Mouse (Mus musculus) hindbrain, embryonic 11.5 days (tissue): Measurements from ENCODE around the gene Ccer2. TPM values are rescaled to one million over a fixed set of nuclear protein-coding genes. Genes with fewer than 3 reads are reported as not detected.

Source experiments
- ATAC-seq: fragments of 200-750 bp; cut with Nextera tagmentation; 2 replicates; pipeline ENCODE4 v1.8.0; 2017; ENCODE audit warnings: mild to moderate bottlenecking, moderate TSS enrichment, moderate library complexity; ENCODE audit not compliant: low FRiP score
- DNase-seq: peaks from one replicate; pipeline ENCODE4 v3.0.0-alpha.2; 2015; ENCODE audit warnings: low spot score
- H3K27ac ChIP-seq: fragments of 300-500 bp; sonication (generic); 2 replicates; pipeline ENCODE4 v1.5.1; 2014; ENCODE audit warnings: mild to moderate bottlenecking, low read depth, low read length
- H3K27me3 ChIP-seq: fragments of 300-500 bp; sonication (generic); 2 replicates; pipeline ENCODE4 v1.6.1; 2014; ENCODE audit warnings: mild to moderate bottlenecking, low read length, moderate library complexity, mixed read lengths; ENCODE audit not compliant: control insufficient read depth, insufficient read depth
- H3K36me3 ChIP-seq: fragments of 300-500 bp; sonication (generic); 2 replicates; pipeline ENCODE4 v1.6.1; 2014; ENCODE audit warnings: mild to moderate bottlenecking, low read length, moderate library complexity, mixed read lengths; ENCODE audit not compliant: control insufficient read depth, insufficient read depth
- H3K4me1 ChIP-seq: fragments of 300-500 bp; sonication (generic); replicated peaks from 2 replicates; pipeline ENCODE4 v1.6.1; 2014; ENCODE audit warnings: low read length, mixed read lengths; ENCODE audit not compliant: control insufficient read depth, insufficient read depth
- H3K4me2 ChIP-seq: fragments of 300-500 bp; sonication (generic); replicated peaks from 2 replicates; pipeline ENCODE4 v1.6.1; 2014; ENCODE audit warnings: mild to moderate bottlenecking, low read depth, low read length
- H3K4me3 ChIP-seq: fragments of 300-500 bp; sonication (generic); 2 replicates; pipeline ENCODE4 v1.5.1; 2014; ENCODE audit warnings: low read depth, low read length
- H3K9ac ChIP-seq: fragments of 300-500 bp; sonication (generic); 2 replicates; pipeline ENCODE4 v1.6.1; 2014; ENCODE audit warnings: low read depth, low read length
- H3K9me3 ChIP-seq: fragments of 300-500 bp; sonication (generic); 2 replicates; pipeline ENCODE4 v1.6.1; 2016; ENCODE audit warnings: low read length; ENCODE audit not compliant: control insufficient read depth
- WGBS: fragments of 180-500 bp; shearing (Covaris S2); extraction: QIAGEN DNeasy Blood & Tissue Kit; methylation state at CpG from one replicate; pipeline ENCODE4 v1.1.7; 2014; 5-methylcytosine and 5-hydroxymethylcytosine counted together
- polyA plus RNA-seq: library from polyadenylated mRNA; unstranded; fragments of >200 nt; fragmentation: Nextera tagmentation; extraction: Ambion mirVana; gene quantifications from 2 replicates; pipeline ENCODE4 v1.2.1, GENCODE M21; 2014

The Ccer2 gene
- polyA plus RNA-seq, 1 experiment from 2014 or later: 0.97 TPM

DNA sequence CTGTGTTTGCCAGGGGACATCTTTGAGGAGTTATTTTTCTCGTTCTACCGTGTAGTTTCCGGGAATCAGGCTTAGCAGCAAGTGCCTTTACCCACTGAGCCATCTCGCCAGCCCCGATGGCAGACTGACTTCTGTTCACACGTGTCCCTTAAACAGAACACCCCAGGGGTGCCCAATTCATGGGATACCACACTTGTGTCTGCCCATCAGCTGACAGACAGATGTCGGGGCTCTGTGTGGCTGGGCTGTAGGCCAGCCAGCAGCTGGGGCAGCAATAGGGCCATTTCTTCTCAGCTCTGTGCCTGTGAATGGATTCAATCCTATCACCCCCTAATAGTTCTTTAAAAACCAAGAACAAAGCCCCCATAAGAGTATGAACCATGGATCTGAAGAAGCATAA is 19.2 kb downstream of the Ccer2 start:
- H3K4me1 ChIP-seq: no peaks in the 10 kb centered on the region
- no peak overlapping the region for H3K27ac ChIP-seq
- no peak overlapping the region for H3K4me2 ChIP-seq
- 87% methylated on average over 7 of the region's 7 CpGs for WGBS
- ATAC-seq: no peak
- no peaks in the 10 kb centered on the region for H3K9me3 ChIP-seq
- DNase-seq: no peak
- H3K36me3 ChIP-seq: peaks cover 5% of the 10 kb centered on the region; the same call in 1 of the 2 replicates
- H3K27me3 ChIP-seq: no peaks in the 10 kb centered on the region
- H3K9ac ChIP-seq: no peak overlapping the region
- no peak overlapping the region for H3K4me3 ChIP-seq

DNA sequence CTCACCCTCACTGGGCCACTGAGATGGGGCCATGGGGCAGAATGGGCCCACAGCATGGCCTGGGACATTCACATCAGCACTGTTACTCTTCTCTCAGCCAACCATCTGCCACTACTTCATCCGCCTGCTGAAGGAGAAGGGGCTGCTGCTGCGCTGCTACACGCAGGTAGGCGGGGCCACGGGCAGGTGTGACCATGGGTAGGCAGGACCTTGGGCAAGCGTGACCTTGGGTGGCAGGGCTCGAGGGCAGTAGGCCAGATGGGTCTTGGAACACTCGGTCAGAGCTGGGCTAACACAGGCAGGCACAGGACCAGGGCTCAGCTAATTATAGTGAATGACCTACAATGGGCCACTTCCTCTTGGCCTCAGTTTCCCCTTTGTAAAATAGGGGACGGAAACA is 22.9 kb downstream of the Ccer2 start:
- H3K4me3 ChIP-seq: no peak overlapping the region
- H3K9ac ChIP-seq: no peak overlapping the region
- peaks cover 2% of the 10 kb centered on the region; the same call in 1 of the 2 replicates for H3K4me1 ChIP-seq
- H3K27me3 ChIP-seq: no peaks in the 10 kb centered on the region
- H3K9me3 ChIP-seq: no peaks in the 10 kb centered on the region
- DNase-seq (no peak), ATAC-seq (no peak)
- no peak overlapping the region for H3K4me2 ChIP-seq
- peaks cover 5% of the 10 kb centered on the region; the same call in 1 of the 2 replicates for H3K36me3 ChIP-seq
- WGBS: 82% methylated on average over 9 of the region's 9 CpGs
- no peak overlapping the region for H3K27ac ChIP-seq

DNA sequence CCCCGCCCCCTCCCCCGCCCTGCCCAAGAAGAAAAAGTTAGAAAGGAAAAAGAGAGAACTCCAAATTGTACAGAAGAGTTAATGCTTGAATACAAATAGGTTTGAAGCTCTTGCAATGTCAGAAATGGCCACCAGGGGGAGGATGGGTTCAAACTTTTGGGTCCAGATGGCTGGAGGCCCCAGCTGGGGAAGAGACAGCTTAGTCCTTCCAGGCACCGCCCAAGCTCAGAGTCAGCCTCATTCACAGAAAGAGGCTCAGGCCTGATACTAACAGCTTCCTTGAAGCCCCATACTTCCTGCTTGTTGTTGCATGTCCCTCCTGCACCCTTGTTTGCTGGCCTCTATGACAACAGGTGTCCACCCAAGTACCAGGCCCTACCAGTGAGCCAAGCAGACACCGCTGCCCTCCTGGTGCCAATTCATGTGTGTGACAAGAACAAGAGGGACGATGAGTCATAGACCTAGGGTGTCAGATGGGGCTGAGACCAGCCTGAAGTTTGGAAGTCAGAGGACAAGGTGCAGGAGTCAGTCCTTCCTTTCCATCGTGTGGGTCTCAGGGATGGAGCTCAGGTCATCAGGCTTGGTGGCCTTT is 24.2 kb downstream of the Ccer2 start:
- DNase-seq: peak; percentile 95
- Histone ChIP-seq H3K4me3 (no peak overlapping the region), H3K4me2 (no peak overlapping the region), H3K36me3 (no peaks in the 10 kb centered on the region), H3K27me3 (no peaks in the 10 kb centered on the region), H3K4me1 (peaks cover 2% of the 10 kb centered on the region; the same call in 1 of the 2 replicates), H3K27ac (no peak overlapping the region), H3K9me3 (no peaks in the 10 kb centered on the region), H3K9ac (no peak overlapping the region)
- peak; percentile 59 for ATAC-seq
- 47% methylated on average over 6 of the region's 6 CpGs for WGBS

DNA sequence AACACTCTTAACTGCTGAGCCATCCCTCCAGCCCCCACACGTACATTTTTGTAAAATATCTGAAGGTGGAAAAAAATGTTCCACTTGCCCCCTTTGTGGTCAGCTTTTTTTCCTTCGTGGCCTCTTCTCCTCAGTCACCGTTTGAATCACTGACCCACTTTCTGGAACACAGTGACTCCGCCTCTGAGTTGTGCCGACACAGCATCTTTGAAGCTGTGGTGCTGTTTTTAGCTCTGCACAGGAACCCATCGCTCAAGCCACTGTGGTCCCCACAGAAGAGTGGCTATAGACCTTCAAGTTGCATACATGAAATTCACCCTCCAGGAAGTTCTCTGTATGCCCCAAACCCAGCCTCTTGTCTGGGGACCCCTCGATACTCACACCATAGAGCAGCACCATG is 24.9 kb downstream of the Ccer2 start:
- Histone ChIP-seq H3K4me3 (no peak overlapping the region), H3K4me1 (peaks cover 2% of the 10 kb centered on the region; the same call in 1 of the 2 replicates), H3K9ac (no peak overlapping the region), H3K27me3 (no peaks in the 10 kb centered on the region), H3K27ac (no peak overlapping the region), H3K9me3 (no peaks in the 10 kb centered on the region), H3K36me3 (no peaks in the 10 kb centered on the region), H3K4me2 (no peak overlapping the region)
- no peak for ATAC-seq
- WGBS: 85% methylated on average over 7 of the region's 7 CpGs
- no peak for DNase-seq

DNA sequence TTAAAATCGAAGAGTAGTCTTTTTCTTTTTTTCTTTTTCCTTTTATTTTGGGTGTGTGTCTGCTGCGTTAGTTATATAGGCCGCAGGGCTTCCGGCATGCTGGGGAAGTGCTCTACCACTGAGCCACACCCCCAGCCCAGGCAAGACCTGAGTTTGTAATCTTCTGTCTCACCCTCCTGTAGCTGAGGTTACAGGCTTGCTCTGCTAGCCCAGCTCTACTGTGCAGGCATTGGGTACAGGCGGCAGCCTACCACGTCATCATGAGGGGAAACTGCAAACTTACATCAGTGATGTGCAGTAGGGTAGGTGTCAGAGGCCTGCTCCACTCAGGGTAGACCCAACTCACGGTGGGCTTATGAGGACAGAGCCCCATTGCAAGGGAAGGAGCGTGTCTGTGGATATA is 25.3 kb downstream of the Ccer2 start:
- Histone ChIP-seq H3K9me3 (no peaks in the 10 kb centered on the region), H3K4me2 (no peak overlapping the region), H3K4me1 (peaks cover 2% of the 10 kb centered on the region; the same call in 1 of the 2 replicates), H3K4me3 (no peak overlapping the region), H3K9ac (no peak overlapping the region), H3K27ac (no peak overlapping the region), H3K27me3 (no peaks in the 10 kb centered on the region), H3K36me3 (no peaks in the 10 kb centered on the region)
- ATAC-seq (no peak), DNase-seq (no peak)
- WGBS: 86% methylated on average over 8 of the region's 8 CpGs

DNA sequence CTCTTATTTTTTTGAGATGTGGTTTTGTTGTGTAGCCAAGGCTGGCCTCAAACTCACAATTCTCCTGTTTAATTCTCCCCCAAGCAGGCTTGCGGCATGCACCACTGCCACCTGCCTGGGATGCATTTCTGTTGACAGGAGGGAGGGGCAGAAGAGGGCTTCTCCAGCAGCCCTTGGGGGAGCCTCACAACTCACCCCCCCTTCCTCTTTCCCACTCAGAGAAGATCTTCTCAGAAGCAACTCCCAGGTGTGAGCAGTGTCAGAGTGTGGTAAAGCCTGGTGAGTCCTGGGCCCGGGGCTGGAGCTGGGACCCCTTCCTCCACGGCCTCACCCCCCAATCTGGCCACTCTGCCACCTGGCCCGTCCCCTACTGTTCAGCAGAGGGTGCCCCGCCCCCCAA is 29.2 kb downstream of the Ccer2 start:
- Histone ChIP-seq H3K9ac (no peak overlapping the region), H3K4me2 (no peak overlapping the region), H3K4me1 (peaks cover 2% of the 10 kb centered on the region; the same call in 1 of the 2 replicates), H3K9me3 (no peaks in the 10 kb centered on the region), H3K27me3 (no peaks in the 10 kb centered on the region), H3K4me3 (no peak overlapping the region), H3K27ac (no peak overlapping the region), H3K36me3 (0 out of 2 replicates have a peak, but pooled peaks cover 2% of the 10 kb centered on the region)
- DNase-seq (no peak), ATAC-seq (no peak)
- WGBS: 71% methylated on average over 4 of the region's 5 CpGs

DNA sequence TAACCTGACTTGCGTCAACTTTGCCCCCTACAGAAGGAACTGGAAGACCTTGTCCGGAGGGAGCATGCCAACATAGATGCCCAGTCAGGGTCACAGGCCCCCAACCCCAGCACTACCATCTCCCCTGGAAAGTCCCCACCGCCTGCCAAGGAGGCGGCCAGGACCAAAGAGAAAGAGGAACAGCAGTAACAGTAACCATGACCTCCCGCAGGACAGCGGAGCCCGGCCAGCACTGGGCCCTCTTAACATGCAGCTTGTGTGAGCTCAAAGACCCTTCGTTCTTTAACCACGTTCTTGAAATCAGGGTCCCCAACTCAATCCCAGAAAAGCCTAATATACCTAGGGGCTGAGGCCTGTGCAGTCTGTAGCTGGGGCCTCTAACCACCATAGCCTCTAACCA is 31.9 kb downstream of the Ccer2 start:
- Histone ChIP-seq H3K4me2 (no peak overlapping the region), H3K4me1 (no peaks in the 10 kb centered on the region; the same call in 1 of the 2 replicates), H3K27ac (no peak overlapping the region), H3K9ac (no peak overlapping the region), H3K9me3 (no peaks in the 10 kb centered on the region), H3K4me3 (no peak overlapping the region), H3K36me3 (0 out of 2 replicates have a peak, but pooled peaks cover 2% of the 10 kb centered on the region), H3K27me3 (no peaks in the 10 kb centered on the region)
- DNase-seq: no peak
- WGBS: 89% methylated on average over 8 of the region's 9 CpGs
- ATAC-seq: no peak

DNA sequence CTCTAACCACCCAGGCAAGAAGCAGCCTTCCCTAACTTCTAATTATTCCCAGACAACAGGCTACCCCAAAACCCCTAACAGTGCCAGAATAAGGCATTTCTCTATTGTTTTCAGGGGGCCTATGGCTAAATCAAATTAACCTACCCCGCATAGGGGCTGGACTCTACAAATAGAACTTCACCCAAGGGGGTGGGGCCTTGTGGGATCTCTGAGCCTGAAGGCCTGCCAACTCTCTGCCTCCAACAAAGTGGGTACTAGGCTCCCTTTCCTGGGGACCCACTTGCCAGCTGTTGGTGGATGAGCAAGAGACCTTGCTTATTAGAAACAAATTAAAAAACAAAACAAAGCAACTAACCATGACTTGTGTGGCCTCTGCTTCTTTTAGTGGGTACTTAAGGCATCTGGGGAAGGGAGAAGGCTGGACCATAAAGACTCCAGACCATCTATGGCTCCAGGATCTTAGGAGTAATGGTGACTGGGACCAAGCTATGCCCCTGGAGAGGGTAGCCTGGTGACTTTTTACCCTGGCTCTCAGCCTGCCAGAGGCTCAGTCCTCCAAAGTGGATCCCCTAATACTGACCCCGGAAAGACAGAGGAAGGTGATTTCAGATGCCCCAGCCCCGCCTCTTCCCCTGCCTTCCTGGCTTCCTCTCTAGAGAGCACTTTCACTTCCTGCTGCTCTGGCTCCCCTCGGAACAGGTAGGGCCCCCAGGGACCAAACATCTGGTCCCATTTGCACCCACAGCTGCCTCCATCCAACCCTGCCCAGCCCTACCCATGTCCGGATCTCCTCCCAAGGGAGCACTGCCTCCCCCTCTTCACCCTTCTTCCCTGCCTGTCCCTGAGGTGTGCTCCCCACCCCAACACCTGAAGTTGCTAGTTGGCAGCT is 32.6 kb downstream of the Ccer2 start, which contains the start of gene Rinl:
Gene Rinl (plus strand): TSS at position 663 of the 889 bp plus-strand sequence.
- 0 out of 2 replicates have a peak, but pooled peaks cover 2% of the 10 kb centered on the region for H3K36me3 ChIP-seq
- no peak within 1 kb of the TSS for H3K4me2 ChIP-seq
- H3K9ac ChIP-seq: no peak within 1 kb of the TSS
- ATAC-seq: no peak
- WGBS: 78% methylated on average over 5 of the region's 5 CpGs
- H3K27me3 ChIP-seq: no peaks in the 10 kb centered on the region
- no peaks in the 10 kb centered on the region for H3K9me3 ChIP-seq
- no peaks in the 10 kb centered on the region; the same call in 1 of the 2 replicates for H3K4me1 ChIP-seq
- no peak for DNase-seq
- no peak within 1 kb of the TSS for H3K27ac ChIP-seq
- H3K4me3 ChIP-seq: no peak within 1 kb of the TSS
